Mouse (Mus musculus): ENCODE measurements around the gene Miip. TPM values are rescaled to one million over a fixed set of nuclear protein-coding genes. Genes with fewer than 3 reads are reported as not detected.
"Not testable (repeated sequence)": the region's sequence is repeated elsewhere in the genome, so short reads cannot be mapped to it uniquely, and the experiment has no call there.

The Miip gene
- polyA plus RNA-seq, 1 experiment from 2014 or later: 55.3 TPM

- 8% methylated on average over 22 of the region's 22 CpGs for WGBS
- H3K36me3 ChIP-seq: peaks cover 37% of the 10 kb centered on the region
- H3K9me3 ChIP-seq: no peaks in the 10 kb centered on the region
- peak overlapping the region; percentile 67 for H3K4me3 ChIP-seq
- peaks cover 26% of the 10 kb centered on the region for H3K4me1 ChIP-seq
- H3K4me2 ChIP-seq (replicated peaks): peak overlapping the region; percentile 77
- ATAC-seq (replicated peaks): peak; percentile 3; the same call in 1 of the 2 replicates
- peak overlapping the region; percentile 71 for H3K9ac ChIP-seq (replicated peaks)
- H3K27me3 ChIP-seq: no peaks in the 10 kb centered on the region
- H3K27ac ChIP-seq (replicated peaks): peak overlapping the region; percentile 84
These were observed 810 bp downstream of the Miip start for GRCm38 (mm10) chr4:147867563-147868449.

GRCm38 (mm10) chr4:147866793-147867192 lies 1.8 kb downstream of the Miip start:
- not testable (repeated sequence) for ATAC-seq (replicated peaks); H3K9me3 ChIP-seq; H3K4me3 ChIP-seq; H3K4me2 ChIP-seq (replicated peaks); H3K9ac ChIP-seq (replicated peaks); H3K27ac ChIP-seq (replicated peaks); H3K27me3 ChIP-seq
- Histone ChIP-seq H3K4me1 (peaks cover 26% of the 10 kb centered on the region), H3K36me3 (peaks cover 37% of the 10 kb centered on the region)
- 57% methylated on average over 3 of the region's 3 CpGs for WGBS

GRCm38 (mm10) chr4:147866056-147866455 lies 2.6 kb downstream of the Miip start:
- no peaks in the 10 kb centered on the region for H3K9me3 ChIP-seq
- H3K27me3 ChIP-seq: no peaks in the 10 kb centered on the region
- H3K27ac ChIP-seq (replicated peaks): no peak overlapping the region
- 94% methylated on average over 9 of the region's 9 CpGs for WGBS
- no peak for ATAC-seq (replicated peaks)
- H3K9ac ChIP-seq (replicated peaks): no peak overlapping the region
- no peak overlapping the region for H3K4me2 ChIP-seq (replicated peaks)
- peaks cover 26% of the 10 kb centered on the region for H3K4me1 ChIP-seq
- H3K36me3 ChIP-seq: peaks cover 40% of the 10 kb centered on the region
- H3K4me3 ChIP-seq: no peak overlapping the region

GRCm38 (mm10) chr4:147865651-147866050 lies 3.0 kb downstream of the Miip start:
- Histone ChIP-seq H3K27me3 (no peaks in the 10 kb centered on the region), H3K9me3 (no peaks in the 10 kb centered on the region), H3K4me3 (no peak overlapping the region), H3K27ac (replicated peaks) (no peak overlapping the region), H3K36me3 (peaks cover 43% of the 10 kb centered on the region), H3K4me2 (replicated peaks) (no peak overlapping the region), H3K4me1 (peaks cover 26% of the 10 kb centered on the region), H3K9ac (replicated peaks) (no peak overlapping the region)
- 93% methylated on average over 6 of the region's 6 CpGs for WGBS
- ATAC-seq (replicated peaks): no peak

GRCm38 (mm10) chr4:147862051-147862450 lies 6.6 kb downstream of the Miip start:
- Histone ChIP-seq H3K27me3 (no peaks in the 10 kb centered on the region), H3K9me3 (no peaks in the 10 kb centered on the region), H3K9ac (replicated peaks) (no peak overlapping the region), H3K4me1 (peaks cover 1% of the 10 kb centered on the region), H3K36me3 (peaks cover 48% of the 10 kb centered on the region), H3K4me2 (replicated peaks) (no peak overlapping the region), H3K4me3 (no peak overlapping the region), H3K27ac (replicated peaks) (no peak overlapping the region)
- ATAC-seq (replicated peaks): no peak
- 90% methylated on average over 3 of the region's 3 CpGs for WGBS

GRCm38 (mm10) chr4:147850776-147851175 lies 17.8 kb downstream of the Miip start:
- no peaks in the 10 kb centered on the region for H3K9me3 ChIP-seq
- no peaks in the 10 kb centered on the region for H3K27me3 ChIP-seq
- no peak overlapping the region for H3K4me2 ChIP-seq (replicated peaks)
- no peak overlapping the region for H3K4me3 ChIP-seq
- peaks cover 12% of the 10 kb centered on the region for H3K4me1 ChIP-seq
- no peak overlapping the region for H3K27ac ChIP-seq (replicated peaks)
- whole genome bisulfite sequencing: 80% methylated on average over 2 of the region's 2 CpGs
- no peak overlapping the region for H3K9ac ChIP-seq (replicated peaks)
- no peak for ATAC-seq (replicated peaks)
- H3K36me3 ChIP-seq: 0 out of 2 replicates have a peak, but pooled peaks cover 2% of the 10 kb centered on the region

GRCm38 (mm10) chr4:147848584-147848991 lies 20.0 kb downstream of the Miip start:
- peak overlapping the region; percentile 79 for H3K4me3 ChIP-seq
- peaks cover 12% of the 10 kb centered on the region for H3K4me1 ChIP-seq
- 3% methylated on average over 4 of the region's 4 CpGs for WGBS
- peaks cover 11% of the 10 kb centered on the region for H3K36me3 ChIP-seq
- peak overlapping the region; percentile 75 for H3K9ac ChIP-seq (replicated peaks)
- H3K27me3 ChIP-seq: no peaks in the 10 kb centered on the region
- peak; percentile 80 for ATAC-seq (replicated peaks)
- peak overlapping the region; percentile 72 for H3K4me2 ChIP-seq (replicated peaks)
- H3K9me3 ChIP-seq: 0 out of 2 replicates have a peak, but pooled peaks cover 5% of the 10 kb centered on the region
- H3K27ac ChIP-seq (replicated peaks): no peak overlapping the region

- no peak within 1 kb of the TSS for H3K27ac ChIP-seq (replicated peaks)
- no peaks in the 10 kb centered on the region for H3K27me3 ChIP-seq
- peak within 1 kb of the TSS; percentile 75 for H3K9ac ChIP-seq (replicated peaks)
- peak; percentile 90 for ATAC-seq (replicated peaks)
- 2% methylated on average over 23 of the region's 23 CpGs for WGBS
- peak within 1 kb of the TSS; percentile 79 for H3K4me3 ChIP-seq
- H3K36me3 ChIP-seq: peaks cover 18% of the 10 kb centered on the region
- peaks cover 5% of the 10 kb centered on the region; the same call in 1 of the 2 replicates for H3K9me3 ChIP-seq
- peaks cover 12% of the 10 kb centered on the region for H3K4me1 ChIP-seq
- H3K4me2 ChIP-seq (replicated peaks): peak within 1 kb of the TSS; percentile 72
These were observed 20.7 kb downstream of the Miip start, which contains the start of gene Zfp933 for GRCm38 (mm10) chr4:147847614-147848583. Gene Zfp933, minus strand, starts transcription at chr4:147848366.

- no peaks in the 10 kb centered on the region for H3K27me3 ChIP-seq
- H3K4me2 ChIP-seq (replicated peaks): no peak overlapping the region
- H3K9ac ChIP-seq (replicated peaks): no peak overlapping the region
- peaks cover 14% of the 10 kb centered on the region for H3K9me3 ChIP-seq
- H3K36me3 ChIP-seq: peaks cover 40% of the 10 kb centered on the region
- no peak for ATAC-seq (replicated peaks)
- H3K4me3 ChIP-seq: no peak overlapping the region
- 96% methylated on average over 3 of the region's 3 CpGs for WGBS
- H3K4me1 ChIP-seq: peaks cover 6% of the 10 kb centered on the region
- H3K27ac ChIP-seq (replicated peaks): no peak overlapping the region
These were observed 25.7 kb downstream of the Miip start for GRCm38 (mm10) chr4:147842871-147843270.

- not testable (repeated sequence) for H3K4me2 ChIP-seq (replicated peaks); H3K4me3 ChIP-seq; H3K4me1 ChIP-seq; H3K27me3 ChIP-seq; ATAC-seq (replicated peaks); H3K27ac ChIP-seq (replicated peaks); H3K9ac ChIP-seq (replicated peaks)
- peaks cover 35% of the 10 kb centered on the region for H3K36me3 ChIP-seq
- WGBS: 96% methylated on average over 23 of the region's 26 CpGs
- H3K9me3 ChIP-seq: peaks cover 12% of the 10 kb centered on the region
These were observed 29.3 kb downstream of the Miip start for GRCm38 (mm10) chr4:147839282-147839681.

- H3K9ac ChIP-seq (replicated peaks): no peak overlapping the region
- no peak overlapping the region for H3K4me3 ChIP-seq
- peaks cover 75% of the 10 kb centered on the region for H3K36me3 ChIP-seq
- H3K4me1 ChIP-seq: no peaks in the 10 kb centered on the region
- no peak overlapping the region for H3K27ac ChIP-seq (replicated peaks)
- 97% methylated on average over 4 of the region's 4 CpGs for WGBS
- H3K27me3 ChIP-seq: no peaks in the 10 kb centered on the region
- H3K4me2 ChIP-seq (replicated peaks): no peak overlapping the region
- H3K9me3 ChIP-seq: peaks cover 62% of the 10 kb centered on the region
- no peak for ATAC-seq (replicated peaks)
These were observed 44.2 kb downstream of the Miip start for GRCm38 (mm10) chr4:147824389-147824788.

GRCm38 (mm10) chr4:147821414-147821813 lies 47.2 kb downstream of the Miip start:
- not testable (repeated sequence) for ATAC-seq (replicated peaks); H3K27ac ChIP-seq (replicated peaks); H3K4me3 ChIP-seq; H3K4me1 ChIP-seq; H3K4me2 ChIP-seq (replicated peaks); H3K9ac ChIP-seq (replicated peaks); H3K27me3 ChIP-seq
- Histone ChIP-seq H3K9me3 (peaks cover 48% of the 10 kb centered on the region), H3K36me3 (peaks cover 47% of the 10 kb centered on the region)
- WGBS: 90% methylated on average over 3 of the region's 3 CpGs

Measured in forebrain, embryonic 15.5 days (tissue).